Mouse (Mus musculus): ENCODE results near the gene Vmn1r193.
"Not testable (repeated sequence)": the region's sequence is repeated elsewhere in the genome, so short reads cannot be mapped to it uniquely, and the experiment has no call there.

Vmn1r193 gene

DNA sequence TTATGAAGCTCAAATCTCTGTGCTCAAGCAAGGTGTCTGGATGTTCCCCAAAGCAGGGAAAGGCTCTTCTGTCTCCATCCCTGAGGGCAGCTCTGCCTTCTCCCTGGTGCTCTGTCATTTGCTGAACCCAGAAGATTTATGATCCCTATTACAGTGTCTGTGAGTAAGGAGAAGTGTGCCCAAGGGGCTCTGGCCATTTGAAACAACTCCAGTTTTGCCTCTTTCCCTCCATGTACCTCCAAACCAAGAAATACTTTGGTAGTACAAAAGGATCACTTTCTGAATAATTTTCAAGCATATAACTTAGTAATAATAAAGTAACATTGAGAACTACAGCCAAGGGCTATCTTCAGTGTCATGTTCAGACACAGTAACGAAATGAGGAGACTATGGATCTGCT lies at the start of gene Vmn1r193:
Gene Vmn1r193 (minus strand): TSS at position 101 of the 400 bp plus-strand sequence.
- DNase-seq = not testable (repeated sequence)

DNA sequence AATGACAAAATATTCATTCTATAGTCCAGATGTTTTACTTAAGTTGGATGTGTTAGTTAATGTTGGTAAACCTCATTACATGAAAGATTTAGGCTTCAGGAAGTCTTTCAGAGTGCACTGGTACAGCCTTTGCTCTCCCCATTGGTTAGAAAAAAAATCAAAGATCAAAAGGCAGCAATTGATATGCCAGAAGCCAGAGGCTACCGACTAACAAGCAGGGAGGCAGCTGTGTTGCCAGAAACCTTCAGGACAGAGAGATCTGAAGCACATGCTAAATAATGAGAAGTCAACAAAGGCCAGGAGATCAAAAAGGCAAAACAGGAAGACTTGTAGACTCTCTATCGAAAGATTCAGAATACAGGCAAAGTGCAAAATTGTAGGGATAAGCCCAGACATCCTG lies 48.8 kb upstream of the Vmn1r193 start:
- DNase-seq = no peak

DNA sequence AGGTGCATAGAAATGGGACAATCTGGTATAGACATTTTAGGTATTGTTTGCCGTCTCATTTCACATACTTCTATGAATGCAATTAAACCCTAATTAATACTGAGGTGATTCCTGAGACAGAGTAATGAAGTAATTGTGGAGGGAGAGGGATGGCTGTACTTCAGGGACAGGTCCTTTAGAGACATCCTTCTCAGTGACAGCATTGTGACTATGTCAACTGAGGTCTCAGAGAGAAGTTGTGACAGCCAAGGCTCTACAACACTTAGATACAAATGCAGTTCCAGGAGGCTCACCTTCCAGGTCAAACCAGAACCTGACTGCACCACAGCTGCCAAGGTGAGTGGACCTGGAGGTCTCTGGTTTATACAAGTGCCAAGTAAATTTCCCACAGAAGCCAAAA lies 47.3 kb upstream of the Vmn1r193 start, which contains the start of gene Vmn1r195:
Gene Vmn1r195 (plus strand): TSS at position 301 of the 400 bp plus-strand sequence.
- not testable (repeated sequence) for DNase-seq

DNA sequence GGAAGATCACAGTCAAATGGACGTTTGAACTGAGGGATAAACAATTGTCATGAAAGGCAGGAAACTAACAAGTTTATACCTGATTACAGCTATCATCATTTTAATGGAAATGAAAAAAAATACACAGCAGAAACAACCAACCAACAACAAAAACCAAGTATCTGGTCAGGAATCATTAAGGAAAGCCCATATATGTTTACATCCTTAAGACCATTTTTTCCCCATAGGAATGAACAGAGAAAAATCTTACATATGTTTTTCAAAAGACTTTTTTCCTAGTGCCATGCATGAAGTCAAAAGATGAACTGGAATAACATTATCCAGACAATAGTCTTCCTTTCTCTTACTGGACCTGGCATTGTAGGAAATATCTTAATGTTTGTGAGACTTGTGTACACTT lies 21.0 kb upstream of the Vmn1r193 start, which contains the start of gene Vmn1r194:
Gene Vmn1r194 (plus strand): TSS at position 301 of the 400 bp plus-strand sequence.
- no peak for DNase-seq

DNA sequence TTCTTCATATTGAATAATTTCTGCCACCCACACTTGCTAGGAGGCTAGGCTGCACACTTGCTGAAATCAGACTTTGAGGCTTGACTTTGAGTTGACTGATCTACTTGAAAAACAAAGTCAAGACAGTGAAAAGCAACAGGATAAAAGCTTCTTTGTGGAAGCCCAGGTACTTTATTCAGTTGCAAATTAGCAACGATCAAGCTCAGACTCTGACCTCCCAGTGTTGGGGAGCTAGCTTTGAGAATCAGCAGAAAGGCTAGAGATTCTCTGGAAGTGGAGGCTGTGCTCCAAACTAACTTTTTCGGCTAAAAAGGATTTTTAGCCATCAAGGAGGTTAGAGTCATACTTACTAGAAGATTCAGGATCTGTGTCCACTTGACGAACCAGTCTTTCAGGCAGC lies 30.2 kb downstream of the Vmn1r193 start:
- DNase-seq = not testable (repeated sequence)

DNA sequence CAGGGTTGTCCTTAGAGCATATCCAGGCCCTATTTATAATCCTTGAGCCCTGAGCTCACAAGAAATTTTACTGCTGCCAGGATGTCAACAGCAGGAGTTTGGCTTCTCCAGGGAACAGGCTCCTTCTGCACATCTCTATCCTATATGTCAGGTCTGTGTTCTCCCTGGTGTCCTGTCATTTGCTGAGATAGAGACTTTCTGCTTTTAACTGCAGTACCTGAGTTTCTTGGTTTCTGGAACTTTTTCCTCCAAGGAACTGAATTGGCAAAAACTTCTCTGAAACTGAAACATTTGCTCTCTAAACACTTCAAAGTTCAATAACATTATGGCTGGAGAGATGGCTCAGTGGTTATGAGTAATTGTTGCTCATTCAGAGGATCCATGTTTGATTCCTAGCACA lies 31.9 kb downstream of the Vmn1r193 start, which contains the start of gene Vmn1r192:
Gene Vmn1r192 (minus strand): TSS at position 101 of the 400 bp plus-strand sequence.
- no peak for DNase-seq

DNA sequence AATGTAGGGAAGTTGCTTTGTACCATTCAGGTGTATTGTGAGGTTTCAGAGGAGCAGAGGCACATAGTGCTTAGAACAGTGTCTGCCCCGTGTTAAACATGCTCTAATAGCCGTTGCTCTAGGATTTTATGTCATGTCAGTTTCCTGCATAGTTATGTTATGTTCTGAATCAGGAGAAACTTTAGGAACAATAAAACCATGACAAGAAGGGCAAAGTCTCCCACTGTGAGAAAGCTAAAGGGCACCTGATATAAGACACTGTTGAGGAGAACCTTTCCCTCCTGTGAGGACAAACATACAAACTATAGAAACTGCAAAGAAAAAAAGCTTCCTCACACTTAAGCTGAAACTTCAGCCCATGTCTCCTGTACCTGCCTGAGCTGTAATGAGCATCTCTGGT lies 32.6 kb downstream of the Vmn1r193 start:
- no peak for DNase-seq

DNA sequence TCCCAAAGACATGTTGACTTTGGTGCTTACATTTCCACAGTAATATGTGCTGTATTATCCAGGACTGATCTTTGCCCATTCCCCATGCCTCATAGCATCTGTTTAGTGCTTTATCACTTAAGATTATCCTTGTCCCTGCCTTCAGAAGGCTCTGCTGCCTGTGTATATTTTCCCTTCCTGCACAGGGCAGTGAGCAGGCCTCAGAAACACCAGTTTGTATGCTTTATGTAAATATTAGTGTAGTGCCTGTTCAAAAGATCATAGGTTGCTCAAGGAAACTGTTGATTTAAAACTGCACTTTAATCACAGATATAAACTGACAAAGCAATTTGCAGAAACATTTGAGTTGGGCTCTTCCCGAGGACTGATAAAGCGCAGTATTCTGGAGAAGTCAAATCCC lies 33.6 kb downstream of the Vmn1r193 start:
- no peak for DNase-seq

DNA sequence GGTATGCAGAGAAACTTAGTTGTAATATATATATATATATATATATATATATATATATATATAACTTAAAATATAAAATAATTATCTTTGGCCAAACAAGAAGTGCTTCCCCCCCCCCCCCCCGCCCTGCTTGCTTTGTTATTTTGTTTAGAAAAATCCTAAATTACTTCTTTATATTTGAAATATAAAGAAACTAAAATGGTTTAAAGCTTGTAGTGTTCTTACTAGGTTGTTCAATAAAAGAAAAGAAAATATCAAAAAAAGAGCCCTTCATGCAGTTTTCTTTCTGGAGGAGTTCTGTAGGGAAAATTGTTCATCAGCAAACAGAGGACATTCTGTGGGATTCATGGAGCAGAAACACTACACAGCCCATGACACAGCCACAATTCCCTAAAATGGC lies 39.1 kb downstream of the Vmn1r193 start, which contains the start of gene Vmn1r191:
Gene Vmn1r191 (minus strand): TSS at position 101 of the 400 bp plus-strand sequence.
- DNase-seq = no peak

DNA sequence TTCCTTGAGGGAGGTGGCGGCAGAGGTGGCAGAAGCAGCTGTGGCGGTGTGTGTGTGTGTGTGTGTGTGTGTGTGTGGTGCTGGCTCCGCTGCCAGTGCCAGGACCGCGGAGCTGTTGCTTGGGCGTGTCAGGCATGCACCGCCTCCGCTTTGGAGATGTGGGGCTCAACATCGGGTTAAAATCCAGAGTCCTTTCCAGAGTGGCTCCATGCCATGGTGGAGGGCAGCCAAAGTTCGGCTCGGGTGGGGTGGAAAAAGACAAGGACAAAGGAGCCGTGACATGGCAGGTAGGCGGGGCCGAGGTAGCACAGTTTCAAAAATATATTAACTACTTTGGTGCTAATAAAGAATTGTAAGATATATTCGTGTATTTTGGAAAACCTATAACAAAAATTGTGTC lies 54.5 kb downstream of the Vmn1r193 start:
- no peak for DNase-seq

Data from kidney, postnatal 4 days (tissue).